Mouse (Mus musculus) lung, postnatal 14 days (tissue): ENCODE results near the gene Hdac8.

Source experiments
- DNase-seq: peaks from one replicate; pipeline ENCODE4 v3.0.0; 2021

Hdac8 gene

GRCm38 (mm10) chrX:102504644-102505481, at the start of gene Hdac8:
Gene Hdac8 (minus strand): TSS chrX:102505359.
- DNase-seq, result peak; percentile 32

GRCm38 (mm10) chrX:102509205-102509604, 4.0 kb upstream of the Hdac8 start:
- peak; percentile 0 for DNase-seq

- no peak for DNase-seq
These were observed 980 bp downstream of the Hdac8 start for GRCm38 (mm10) chrX:102504179-102504578.

GRCm38 (mm10) chrX:102493992-102494730, 11.0 kb downstream of the Hdac8 start:
- DNase-seq, result peak; percentile 11

GRCm38 (mm10) chrX:102485575-102485974, 19.6 kb downstream of the Hdac8 start:
- no peak for DNase-seq

- peak; percentile 5 for DNase-seq
These were observed 25.5 kb downstream of the Hdac8 start for GRCm38 (mm10) chrX:102479665-102480064.

GRCm38 (mm10) chrX:102478965-102479364, 26.2 kb downstream of the Hdac8 start:
- DNase-seq, result peak; percentile 25

GRCm38 (mm10) chrX:102478481-102478880, 26.7 kb downstream of the Hdac8 start:
- no peak for DNase-seq

GRCm38 (mm10) chrX:102476784-102477183, 28.4 kb downstream of the Hdac8 start:
- peak; percentile 66 for DNase-seq

GRCm38 (mm10) chrX:102475555-102475954, 29.6 kb downstream of the Hdac8 start:
- no peak for DNase-seq

GRCm38 (mm10) chrX:102418343-102419127, 86.6 kb downstream of the Hdac8 start:
- no peak for DNase-seq

- no peak for DNase-seq
These were observed 88.2 kb downstream of the Hdac8 start for GRCm38 (mm10) chrX:102416972-102417371.

- DNase-seq, result no peak
These were observed 88.8 kb downstream of the Hdac8 start for GRCm38 (mm10) chrX:102416386-102416785.

GRCm38 (mm10) chrX:102384765-102385164, 120.4 kb downstream of the Hdac8 start:
- DNase-seq, result no peak

- DNase-seq, result no peak
These were observed 122.0 kb downstream of the Hdac8 start for GRCm38 (mm10) chrX:102383151-102383550.

GRCm38 (mm10) chrX:102366510-102366909, 138.6 kb downstream of the Hdac8 start:
- DNase-seq, result no peak

GRCm38 (mm10) chrX:102362244-102362643, 142.9 kb downstream of the Hdac8 start:
- no peak for DNase-seq

GRCm38 (mm10) chrX:102353412-102353811, 151.7 kb downstream of the Hdac8 start:
- DNase-seq, result no peak

GRCm38 (mm10) chrX:102349843-102350731, 155.1 kb downstream of the Hdac8 start:
- DNase-seq, result peak; percentile 4

- DNase-seq, result no peak
These were observed 156.2 kb downstream of the Hdac8 start for GRCm38 (mm10) chrX:102348886-102349486.

GRCm38 (mm10) chrX:102341688-102342087, 163.5 kb downstream of the Hdac8 start:
- no peak for DNase-seq
